Mouse (Mus musculus): ENCODE measurements around the gene Rufy4. TPM values are rescaled to one million over a fixed set of nuclear protein-coding genes. Genes with fewer than 3 reads are reported as not detected.

Rufy4 gene
- total RNA-seq, 2 experiments from 2014 or later, result 0.19 TPM; not detected in 1

DNA sequence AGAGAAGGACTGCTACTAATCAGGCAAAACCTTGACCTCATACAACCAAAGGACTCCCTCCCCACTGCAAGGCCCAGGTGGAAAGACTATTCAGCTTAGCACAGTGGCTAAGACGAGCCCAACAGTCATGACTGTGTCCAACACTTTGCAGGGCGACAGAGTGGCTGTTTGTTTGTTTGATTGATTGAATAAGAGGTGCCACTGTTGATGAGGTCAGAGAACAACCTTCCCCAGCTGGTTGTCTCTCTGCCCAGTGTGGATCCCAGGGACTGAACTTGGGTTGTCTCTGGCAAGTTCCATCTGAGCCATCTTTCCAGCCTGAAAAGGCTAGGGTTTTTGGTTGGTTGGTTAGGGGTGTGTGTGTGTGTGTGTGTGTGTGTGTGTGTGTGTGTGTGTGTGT lies 15.7 kb upstream of the Rufy4 start:
- no peak overlapping the region for H3K4me3 ChIP-seq
- no peak overlapping the region for H3K27ac ChIP-seq
- no peak for TF ChIP-seq CTCF (IDR thresholded peaks at IDR 0.05)
- intact Hi-C loops (cut with DNase I), result no loop called here
- no peak for DNase-seq (ENCODE audit: extremely low spot score in 1 of 2, low spot score in 2 of 2)

DNA sequence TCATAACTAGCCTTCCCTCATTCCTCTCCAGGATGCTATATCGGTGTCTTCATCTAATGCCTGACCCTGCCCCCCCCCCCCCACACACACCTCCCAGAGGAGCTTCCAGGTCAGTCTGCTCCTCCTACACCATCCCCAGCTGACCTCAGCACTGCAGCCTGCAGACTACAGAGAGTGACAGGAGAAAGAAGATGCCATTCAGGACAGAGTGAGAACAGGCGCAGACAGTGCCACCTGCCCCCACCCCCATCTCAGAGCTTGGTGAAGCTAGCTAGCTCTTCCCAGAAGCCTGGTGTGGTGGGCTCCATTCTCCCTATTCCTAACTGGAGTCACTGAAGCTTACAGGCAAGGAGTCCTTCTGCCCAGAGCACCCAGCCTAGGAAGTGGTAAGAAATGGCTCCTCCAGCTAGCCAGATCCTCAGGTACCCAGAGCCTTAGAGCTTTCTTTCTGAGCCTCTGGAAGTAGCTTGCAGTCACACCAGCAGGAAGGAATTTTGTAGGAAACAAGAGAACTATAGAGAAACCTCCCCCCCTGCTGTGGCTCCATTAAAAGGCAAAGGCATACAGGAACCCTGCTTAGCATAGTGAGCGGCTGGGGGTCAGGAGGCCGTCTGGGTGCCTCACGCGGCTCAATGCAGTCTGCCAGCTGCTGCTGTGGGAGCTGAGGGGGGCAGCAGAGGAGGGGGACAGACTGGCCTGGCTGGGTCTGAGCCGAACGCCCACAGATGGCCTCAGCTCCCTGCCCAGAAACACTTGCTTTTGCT lies 14.2 kb upstream of the Rufy4 start:
- H3K27ac ChIP-seq, result no peak overlapping the region
- DNase-seq (ENCODE audit: extremely low spot score in 1 of 2, low spot score in 2 of 2), result no peak
- no peak overlapping the region for H3K4me3 ChIP-seq
- intact Hi-C loops (cut with DNase I), result no loop called here
- no peak for TF ChIP-seq CTCF (IDR thresholded peaks at IDR 0.05)

DNA sequence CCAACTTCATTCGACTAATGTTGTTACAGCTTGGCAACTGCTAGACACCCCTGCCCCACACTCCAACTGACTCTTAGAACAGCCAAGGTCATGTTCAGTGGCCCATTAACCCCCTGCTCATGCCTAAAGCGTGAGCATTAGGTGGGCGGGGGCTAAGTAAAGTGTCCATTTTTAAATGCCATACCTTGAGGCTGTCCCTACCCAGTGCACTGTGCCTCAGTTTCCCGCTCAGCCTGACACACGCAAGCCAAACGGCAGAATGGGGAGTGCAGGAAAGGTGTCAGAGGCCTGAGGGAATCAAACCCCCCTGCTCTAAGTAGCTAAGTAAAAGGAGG lies 13.7 kb upstream of the Rufy4 start:
- TF ChIP-seq CTCF (IDR thresholded peaks at IDR 0.05), result no peak
- no peak overlapping the region for H3K27ac ChIP-seq
- intact Hi-C loops (cut with DNase I), result no loop called here

DNA sequence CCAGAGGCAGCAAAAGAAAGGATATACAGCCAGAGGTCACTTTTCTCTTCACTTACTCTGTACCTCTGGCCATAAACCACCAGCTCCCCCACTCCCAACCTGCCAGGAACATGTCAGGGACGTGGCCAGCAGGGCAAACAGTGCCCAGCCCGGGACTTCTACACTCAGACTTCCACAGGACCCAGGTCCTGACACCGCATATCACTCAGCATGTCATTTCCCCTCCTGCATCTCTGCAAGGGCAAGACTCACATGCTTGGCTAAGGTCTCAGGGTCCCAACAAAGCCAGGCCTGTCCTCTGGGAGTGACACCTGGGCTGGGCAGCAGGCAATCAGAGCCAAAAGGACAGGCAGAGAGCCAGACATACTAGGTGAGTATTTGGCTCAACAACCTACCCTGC lies 12.3 kb upstream of the Rufy4 start:
- intact Hi-C loops (cut with DNase I), result no loop called here
- Histone ChIP-seq H3K27ac (no peak overlapping the region), H3K4me3 (no peak overlapping the region)
- TF ChIP-seq CTCF (IDR thresholded peaks at IDR 0.05), result no peak
- DNase-seq (ENCODE audit: extremely low spot score in 1 of 2, low spot score in 2 of 2), result no peak

More for the DNA sequence above, 13.7 kb upstream of the Rufy4 start:
- no peak overlapping the region for H3K4me3 ChIP-seq
- no peak for DNase-seq (ENCODE audit: extremely low spot score in 1 of 2, low spot score in 2 of 2)

- intact Hi-C loops (cut with DNase I), result no loop called here
- H3K27ac ChIP-seq, result no peak overlapping the region
- no peak for TF ChIP-seq CTCF (IDR thresholded peaks at IDR 0.05)
- no peak for DNase-seq (ENCODE audit: extremely low spot score in 1 of 2, low spot score in 2 of 2)
- H3K4me3 ChIP-seq, result no peak overlapping the region
These were observed 7.5 kb upstream of the Rufy4 start for GRCm38 (mm10) chr1:74117876-74118275.

GRCm38 (mm10) chr1:74119115-74119514 lies 6.2 kb upstream of the Rufy4 start:
- DNase-seq (ENCODE audit: extremely low spot score in 1 of 2, low spot score in 2 of 2), result no peak
- Histone ChIP-seq H3K27ac (no peak overlapping the region), H3K4me3 (no peak overlapping the region)
- no peak for TF ChIP-seq CTCF (IDR thresholded peaks at IDR 0.05)
- intact Hi-C loops (cut with DNase I), result no loop called here

- H3K4me3 ChIP-seq, result no peak overlapping the region
- H3K27ac ChIP-seq, result no peak overlapping the region
- no peak for TF ChIP-seq CTCF (IDR thresholded peaks at IDR 0.05)
- DNase-seq (ENCODE audit: extremely low spot score in 1 of 2, low spot score in 2 of 2), result no peak
- intact Hi-C loops (cut with DNase I), result no loop called here
These were observed 4.2 kb upstream of the Rufy4 start for GRCm38 (mm10) chr1:74121138-74121537.

GRCm38 (mm10) chr1:74121821-74122576 lies 3.3 kb upstream of the Rufy4 start:
- peak; percentile 44 to 55 for DNase-seq (ENCODE audit: extremely low spot score in 1 of 2, low spot score in 2 of 2)
- no peak for TF ChIP-seq CTCF (IDR thresholded peaks at IDR 0.05)
- intact Hi-C loops (cut with DNase I), result loop anchor here (2.0 kb wide), 1 partner anchor 125 kb away; no protein-coding TSS in a partner anchor
- Histone ChIP-seq H3K27ac (no peak overlapping the region), H3K4me3 (no peak overlapping the region)

DNA sequence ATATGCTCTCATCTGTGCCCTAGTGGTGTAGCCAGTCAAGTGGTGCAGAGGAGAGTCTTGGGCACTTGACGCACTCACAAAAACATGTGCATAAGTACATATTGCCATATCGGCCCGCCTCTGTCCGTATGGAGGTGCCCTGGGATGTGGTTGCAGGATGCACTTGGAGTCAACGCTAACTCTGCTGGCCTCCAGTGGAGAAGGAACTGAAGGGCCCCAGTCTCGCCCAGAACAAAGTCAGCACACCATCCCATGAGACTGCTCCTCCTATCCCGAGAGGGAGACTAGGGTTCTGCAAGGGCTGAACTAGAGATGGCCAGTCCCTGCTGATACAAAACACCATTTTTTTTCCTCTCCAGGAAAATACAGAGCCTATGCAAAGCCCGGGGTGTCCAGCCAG lies 2.1 kb upstream of the Rufy4 start:
- no peak overlapping the region for H3K4me3 ChIP-seq
- DNase-seq (ENCODE audit: extremely low spot score in 1 of 2, low spot score in 2 of 2), result no peak
- TF ChIP-seq CTCF (IDR thresholded peaks at IDR 0.05), result no peak
- intact Hi-C loops (cut with DNase I), result loop anchor here (2.0 kb wide), 1 partner anchor 126 kb away; no protein-coding TSS in a partner anchor
- H3K27ac ChIP-seq, result no peak overlapping the region

DNA sequence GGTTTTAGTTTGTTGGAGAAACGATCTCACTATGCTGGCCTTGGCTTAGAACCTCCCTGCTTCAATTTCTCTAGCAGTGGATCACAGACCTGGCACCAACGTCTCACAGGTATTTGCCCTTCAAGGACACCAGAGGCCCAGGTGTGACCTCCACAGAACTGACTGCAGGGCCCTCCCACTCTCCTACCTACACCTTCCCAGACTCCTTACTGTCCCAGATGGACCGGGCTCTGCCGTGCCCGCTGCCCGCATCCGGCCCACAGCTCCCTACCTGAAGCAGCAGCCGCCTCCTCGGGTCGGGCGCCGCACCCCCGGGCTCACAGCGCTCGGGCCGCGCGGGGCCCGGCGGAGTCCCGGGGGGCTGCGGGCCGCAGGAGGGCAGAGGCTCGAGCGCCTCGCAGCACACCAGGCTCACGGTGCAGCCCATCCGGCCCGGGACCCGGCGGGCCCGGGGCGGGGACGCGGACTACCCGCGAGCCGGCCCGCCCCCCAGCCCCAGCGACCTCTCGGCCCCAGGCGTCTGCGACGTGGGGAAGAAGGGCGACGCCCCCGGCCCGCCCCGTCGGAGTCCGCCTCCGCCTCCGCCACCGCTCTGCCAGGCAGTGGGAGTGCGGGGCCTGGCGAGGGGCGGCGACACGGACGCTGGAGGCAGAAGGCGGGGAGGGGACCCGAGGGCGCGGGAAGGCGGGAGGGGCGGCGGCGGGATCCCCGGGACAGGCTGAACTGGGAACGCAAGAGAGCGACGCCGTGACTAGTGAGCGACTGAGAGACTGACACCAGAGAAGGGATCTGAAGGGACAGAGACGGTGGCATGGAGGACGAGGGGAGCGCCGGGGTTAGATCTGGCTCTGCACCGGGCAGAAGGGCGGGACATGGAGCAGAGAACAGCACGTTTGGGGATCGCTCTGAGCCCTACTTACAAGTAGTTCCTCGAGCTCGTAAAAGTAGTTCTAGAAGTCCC lies 1.0 kb upstream of the Rufy4 start, which contains the start of gene Tns1:
TSS of gene Tns1 (minus strand) at position 429 of the 961 bp plus-strand sequence.
- H3K4me3 ChIP-seq, result peak within 1 kb of the TSS; percentile 38
- no peak within 1 kb of the TSS for H3K27ac ChIP-seq
- no peak for DNase-seq (ENCODE audit: extremely low spot score in 1 of 2, low spot score in 2 of 2)
- TF ChIP-seq CTCF (IDR thresholded peaks at IDR 0.05), result no peak
- intact Hi-C loops (cut with DNase I), result loop anchor here (2.0 kb wide), 1 partner anchor 42 kb away; no protein-coding TSS in a partner anchor

DNA sequence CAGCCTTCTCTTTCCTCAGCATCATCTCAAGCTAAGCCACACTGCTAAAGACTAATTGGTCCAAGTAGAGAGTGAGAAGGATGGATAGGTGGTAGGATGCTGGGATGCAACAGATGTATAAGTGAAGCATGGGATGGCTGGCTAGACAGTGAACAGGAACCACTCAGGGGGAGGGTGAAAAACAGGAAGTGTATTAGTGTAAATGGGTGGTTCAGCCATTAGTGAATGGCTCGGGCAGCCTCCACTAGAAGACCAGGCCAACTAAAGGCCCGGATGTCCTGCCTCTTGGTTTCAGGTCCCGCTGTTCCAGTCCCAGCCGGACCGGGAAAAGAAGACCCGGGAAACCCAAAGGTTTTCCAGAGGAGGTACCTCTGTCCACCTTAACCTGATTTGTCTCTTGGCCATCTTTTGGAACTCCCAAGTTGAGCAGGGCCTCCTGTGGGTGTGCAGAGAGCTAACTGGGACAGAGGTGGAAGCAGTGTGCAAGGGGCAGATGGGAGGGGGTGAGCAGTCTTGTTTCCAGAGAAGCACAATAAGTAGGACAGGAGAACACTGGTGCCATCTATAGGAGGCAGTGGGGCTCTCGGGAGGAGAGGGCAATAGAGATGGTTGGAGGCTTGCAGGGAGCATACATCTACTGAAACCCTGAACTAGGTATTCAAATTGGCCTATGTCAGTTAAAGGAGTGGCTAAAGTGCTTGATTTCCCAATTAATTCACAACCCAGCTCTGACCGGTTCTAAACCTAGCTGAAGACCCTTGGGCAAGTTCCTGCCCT lies 5.7 kb downstream of the Rufy4 start:
- no peak overlapping the region for H3K4me3 ChIP-seq
- TF ChIP-seq CTCF (IDR thresholded peaks at IDR 0.05), result no peak
- H3K27ac ChIP-seq, result no peak overlapping the region
- intact Hi-C loops (cut with DNase I), result no loop called here
- DNase-seq (ENCODE audit: extremely low spot score in 1 of 2, low spot score in 2 of 2), result no peak

Measured in left cerebral cortex, adult 2 months (tissue).